Mouse (Mus musculus): ENCODE results near the gene Gas7. TPM values are rescaled to one million over a fixed set of nuclear protein-coding genes. Genes with fewer than 3 reads are reported as not detected.
A peak's percentile ranks its signal among the peaks of the same experiment; 100 is the strongest.

Gas7 gene
- polyA plus RNA-seq, 1 experiment from 2014 or later, result 5.4 TPM

DNA sequence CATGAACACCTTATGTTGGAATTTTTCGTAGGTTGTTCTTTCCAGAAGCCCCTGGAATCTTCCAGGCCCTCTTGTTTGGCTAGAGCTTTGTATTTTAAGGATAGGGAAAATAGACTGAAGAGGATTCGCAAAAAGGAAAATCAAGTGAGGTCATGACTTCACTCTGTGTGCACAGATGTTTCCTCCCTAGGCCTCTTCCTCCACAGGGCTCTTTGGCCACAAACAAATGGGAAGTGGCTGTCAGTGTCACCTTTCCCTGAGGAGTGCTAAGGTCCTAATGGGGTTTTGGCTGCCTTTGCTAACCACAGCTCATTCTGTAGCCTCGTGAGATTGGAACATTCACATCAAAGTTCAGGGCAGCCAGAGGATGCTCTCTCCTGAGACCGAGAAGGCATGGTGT, 122.8 kb downstream of the Gas7 start:
- no peak overlapping the region for H3K4me3 ChIP-seq (ENCODE audit: low read depth, low read length)
- no peak overlapping the region for H3K27ac ChIP-seq (ENCODE audit: low read depth, low read length)
- H3K4me2 ChIP-seq, result no peak overlapping the region
- no peaks in the 10 kb centered on the region for H3K9me3 ChIP-seq (replicated peaks; ENCODE audit: control insufficient read depth, low read length)
- H3K27me3 ChIP-seq (ENCODE audit: control insufficient read depth, insufficient read depth, low read length), result no peaks in the 10 kb centered on the region
- H3K9ac ChIP-seq (ENCODE audit: low read depth, low read length), result no peak overlapping the region
- WGBS (ENCODE audit: insufficient replicate concordance), result 45% methylated on average over 4 of the region's 4 CpGs
- no peaks in the 10 kb centered on the region for H3K36me3 ChIP-seq (ENCODE audit: control insufficient read depth, insufficient read depth, low read length)
- no peak for ATAC-seq (replicated peaks; ENCODE audit: insufficient number of reproducible peaks, low FRiP score, low TSS enrichment)
- H3K4me1 ChIP-seq (ENCODE audit: control insufficient read depth, insufficient read depth, low read length), result peaks cover 21% of the 10 kb centered on the region

DNA sequence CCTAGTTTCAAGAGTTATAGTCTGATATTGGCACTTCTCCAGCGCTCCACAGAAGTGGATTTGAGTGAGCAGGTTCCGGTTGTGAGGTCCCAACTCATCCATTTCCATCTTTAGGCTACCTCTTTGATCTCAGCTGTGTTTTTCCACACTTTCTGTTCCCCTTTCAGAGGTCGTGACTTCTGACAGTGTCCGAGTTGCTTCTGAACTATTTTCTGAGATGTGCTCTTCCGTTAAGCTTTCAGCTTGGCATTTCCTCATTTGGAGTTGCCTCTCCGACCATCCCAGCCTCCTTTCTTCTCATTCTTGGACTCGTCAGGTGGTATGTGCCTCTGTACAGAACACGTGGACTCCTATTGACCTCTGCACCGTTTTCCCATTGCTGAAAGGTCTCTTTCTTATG, 123.9 kb downstream of the Gas7 start:
- Histone ChIP-seq H3K4me3 (ENCODE audit: low read depth, low read length) (no peak overlapping the region), H3K4me1 (ENCODE audit: control insufficient read depth, insufficient read depth, low read length) (peaks cover 21% of the 10 kb centered on the region), H3K9me3 (replicated peaks; ENCODE audit: control insufficient read depth, low read length) (no peaks in the 10 kb centered on the region), H3K27me3 (ENCODE audit: control insufficient read depth, insufficient read depth, low read length) (no peaks in the 10 kb centered on the region), H3K9ac (ENCODE audit: low read depth, low read length) (no peak overlapping the region), H3K27ac (ENCODE audit: low read depth, low read length) (no peak overlapping the region), H3K36me3 (ENCODE audit: control insufficient read depth, insufficient read depth, low read length) (no peaks in the 10 kb centered on the region), H3K4me2 (no peak overlapping the region)
- WGBS (ENCODE audit: insufficient replicate concordance), result 66% methylated on average over 9 of the region's 9 CpGs
- no peak for ATAC-seq (replicated peaks; ENCODE audit: insufficient number of reproducible peaks, low FRiP score, low TSS enrichment)

DNA sequence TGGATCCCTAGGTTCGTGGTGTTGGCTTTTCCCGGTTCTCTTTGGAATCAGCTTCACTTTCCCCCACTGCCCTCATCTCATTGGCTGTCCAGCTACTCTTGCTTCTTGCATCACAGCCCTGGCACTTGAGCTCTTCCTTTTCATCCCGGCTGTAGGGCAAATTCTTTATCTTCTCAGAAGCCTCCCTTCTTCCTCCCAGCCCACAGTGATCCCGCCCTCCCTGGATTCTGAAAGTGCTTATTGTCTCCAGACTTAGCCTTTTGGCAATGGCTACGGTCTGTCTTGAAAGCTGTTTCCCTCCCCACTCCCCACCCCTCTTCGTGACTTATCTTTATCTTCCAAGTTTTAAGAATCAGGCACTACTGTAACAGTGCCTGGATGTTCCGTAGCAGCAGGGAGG, 126.3 kb downstream of the Gas7 start:
- Histone ChIP-seq H3K4me1 (ENCODE audit: control insufficient read depth, insufficient read depth, low read length) (peaks cover 21% of the 10 kb centered on the region), H3K4me2 (no peak overlapping the region), H3K27me3 (ENCODE audit: control insufficient read depth, insufficient read depth, low read length) (no peaks in the 10 kb centered on the region), H3K4me3 (ENCODE audit: low read depth, low read length) (no peak overlapping the region), H3K36me3 (ENCODE audit: control insufficient read depth, insufficient read depth, low read length) (no peaks in the 10 kb centered on the region), H3K27ac (ENCODE audit: low read depth, low read length) (no peak overlapping the region), H3K9me3 (replicated peaks; ENCODE audit: control insufficient read depth, low read length) (no peaks in the 10 kb centered on the region), H3K9ac (ENCODE audit: low read depth, low read length) (no peak overlapping the region)
- ATAC-seq (replicated peaks; ENCODE audit: insufficient number of reproducible peaks, low FRiP score, low TSS enrichment), result no peak; the same call in 1 of the 2 replicates
- WGBS (ENCODE audit: insufficient replicate concordance), result 35% methylated on average over 7 of the region's 7 CpGs

DNA sequence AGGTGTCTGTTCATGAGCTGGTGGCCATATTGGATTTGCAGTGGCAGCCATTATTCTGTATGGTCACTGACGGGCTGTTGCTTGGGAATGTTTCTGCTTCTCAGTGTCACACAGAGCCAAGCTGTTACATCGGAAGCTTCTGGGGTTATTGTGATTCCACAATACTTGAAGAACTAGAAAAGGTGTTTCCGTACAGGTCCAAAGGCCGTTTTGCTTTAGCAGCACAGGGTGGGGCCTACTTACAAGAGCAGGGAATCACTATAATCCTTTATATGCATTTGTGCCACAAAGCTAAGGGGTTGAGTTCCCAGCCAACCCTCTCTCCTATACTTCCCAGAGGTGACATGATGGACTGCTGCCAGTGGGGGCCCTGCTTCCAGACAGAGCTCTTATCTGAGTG, 127.3 kb downstream of the Gas7 start:
- no peaks in the 10 kb centered on the region for H3K9me3 ChIP-seq (replicated peaks; ENCODE audit: control insufficient read depth, low read length)
- no peaks in the 10 kb centered on the region for H3K27me3 ChIP-seq (ENCODE audit: control insufficient read depth, insufficient read depth, low read length)
- no peak overlapping the region for H3K9ac ChIP-seq (ENCODE audit: low read depth, low read length)
- no peak for ATAC-seq (replicated peaks; ENCODE audit: insufficient number of reproducible peaks, low FRiP score, low TSS enrichment)
- 0 out of 2 replicates have a peak overlapping the region, but pooled peaks have one; percentile 15 for H3K27ac ChIP-seq (ENCODE audit: low read depth, low read length)
- H3K4me2 ChIP-seq, result no peak overlapping the region
- 92% methylated on average over 4 of the region's 4 CpGs for WGBS (ENCODE audit: insufficient replicate concordance)
- H3K36me3 ChIP-seq (ENCODE audit: control insufficient read depth, insufficient read depth, low read length), result no peaks in the 10 kb centered on the region
- H3K4me1 ChIP-seq (ENCODE audit: control insufficient read depth, insufficient read depth, low read length), result peaks cover 17% of the 10 kb centered on the region
- no peak overlapping the region for H3K4me3 ChIP-seq (ENCODE audit: low read depth, low read length)

DNA sequence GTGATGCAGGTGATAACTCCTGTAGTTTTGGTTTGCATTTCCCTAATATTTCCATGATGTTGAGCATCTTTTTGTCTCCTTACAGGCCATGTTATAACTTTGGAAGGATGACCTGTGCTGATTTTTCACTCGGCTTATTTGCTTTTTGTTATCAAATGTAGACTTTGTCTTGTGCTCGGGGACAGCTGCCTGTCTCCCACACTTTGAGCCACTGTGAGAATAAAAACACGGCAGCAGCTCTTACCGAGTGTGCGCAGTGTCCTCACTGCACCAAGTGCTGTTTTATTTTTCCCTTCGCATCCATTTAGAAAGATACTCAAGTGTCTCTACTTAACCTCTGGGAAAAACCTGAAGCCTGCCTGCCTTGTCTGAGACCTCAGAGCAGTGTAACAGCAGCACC, 129.8 kb downstream of the Gas7 start:
- peaks cover 7% of the 10 kb centered on the region for H3K4me1 ChIP-seq (ENCODE audit: control insufficient read depth, insufficient read depth, low read length)
- WGBS (ENCODE audit: insufficient replicate concordance), result 73% methylated on average over 6 of the region's 6 CpGs
- no peak overlapping the region for H3K27ac ChIP-seq (ENCODE audit: low read depth, low read length)
- no peaks in the 10 kb centered on the region for H3K27me3 ChIP-seq (ENCODE audit: control insufficient read depth, insufficient read depth, low read length)
- H3K4me3 ChIP-seq (ENCODE audit: low read depth, low read length), result no peak overlapping the region
- ATAC-seq (replicated peaks; ENCODE audit: insufficient number of reproducible peaks, low FRiP score, low TSS enrichment), result no peak
- no peak overlapping the region for H3K4me2 ChIP-seq
- no peaks in the 10 kb centered on the region for H3K9me3 ChIP-seq (replicated peaks; ENCODE audit: control insufficient read depth, low read length)
- H3K9ac ChIP-seq (ENCODE audit: low read depth, low read length), result no peak overlapping the region
- H3K36me3 ChIP-seq (ENCODE audit: control insufficient read depth, insufficient read depth, low read length), result no peaks in the 10 kb centered on the region

DNA sequence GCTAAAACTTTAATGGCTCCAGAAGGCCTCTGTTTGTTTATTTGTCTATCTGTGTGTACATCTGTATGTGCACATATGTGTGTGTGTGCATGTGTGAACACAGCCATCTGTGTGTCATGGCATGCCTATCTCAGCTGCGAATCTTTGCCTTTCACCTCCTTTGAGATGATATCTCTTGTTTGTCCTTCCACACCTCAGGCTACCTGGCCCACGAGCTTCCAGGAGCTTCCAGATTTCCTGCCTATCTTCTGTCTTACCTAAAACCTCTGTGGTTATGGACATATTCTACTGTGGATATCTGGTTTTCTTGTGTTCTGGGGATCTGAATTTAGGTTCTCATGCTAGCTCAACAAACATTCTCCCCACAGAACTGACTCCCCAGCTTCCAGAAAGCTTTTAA, 130.4 kb downstream of the Gas7 start:
- Histone ChIP-seq H3K27me3 (ENCODE audit: control insufficient read depth, insufficient read depth, low read length) (no peaks in the 10 kb centered on the region), H3K27ac (ENCODE audit: low read depth, low read length) (peak overlapping the region; percentile 37; the same call in 1 of the 2 replicates)
- WGBS (ENCODE audit: insufficient replicate concordance), result 81% methylated on average over 2 of the region's 2 CpGs

DNA sequence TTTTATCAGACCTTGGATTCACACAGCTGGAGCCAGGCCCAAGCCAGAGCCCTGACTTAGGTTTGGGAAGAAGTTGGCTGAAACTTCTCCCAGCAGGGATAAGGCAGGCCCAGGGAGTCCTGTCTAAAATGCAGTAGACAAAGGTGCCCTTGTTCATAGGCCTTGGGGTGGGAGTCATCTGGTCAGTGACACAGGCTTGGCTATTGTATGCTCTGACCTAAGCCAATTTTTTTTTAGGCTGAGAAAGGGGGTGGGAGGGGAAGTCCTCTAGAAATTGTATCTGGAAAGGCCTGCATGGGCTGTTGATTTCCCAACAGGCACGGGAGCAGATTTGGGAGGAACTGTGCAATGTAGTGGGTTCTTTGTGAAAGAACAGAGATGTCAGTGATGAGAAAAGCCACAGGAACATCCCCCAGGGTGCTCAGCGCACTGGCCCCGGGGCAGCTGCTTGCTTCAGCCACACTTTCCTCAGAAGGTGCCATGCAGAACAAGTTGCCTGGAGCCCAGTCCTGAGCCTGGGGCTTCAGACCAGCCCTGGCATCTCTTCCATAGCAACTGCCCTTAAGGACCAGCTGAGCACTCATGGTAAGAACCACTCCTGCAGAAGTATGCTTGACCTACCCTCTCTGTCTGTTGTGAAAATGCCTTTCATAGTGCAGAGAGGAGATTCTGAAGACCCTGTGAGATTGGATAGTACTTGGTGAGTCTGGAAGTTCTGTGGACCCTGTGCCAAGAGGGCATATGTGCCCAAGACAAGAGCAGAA, 131.2 kb downstream of the Gas7 start:
- Histone ChIP-seq H3K27me3 (ENCODE audit: control insufficient read depth, insufficient read depth, low read length) (no peaks in the 10 kb centered on the region), H3K36me3 (ENCODE audit: control insufficient read depth, insufficient read depth, low read length) (no peaks in the 10 kb centered on the region), H3K27ac (ENCODE audit: low read depth, low read length) (peak overlapping the region; percentile 54), H3K4me2 (no peak overlapping the region), H3K9ac (ENCODE audit: low read depth, low read length) (no peak overlapping the region), H3K4me1 (ENCODE audit: control insufficient read depth, insufficient read depth, low read length) (peaks cover 4% of the 10 kb centered on the region), H3K9me3 (replicated peaks; ENCODE audit: control insufficient read depth, low read length) (no peaks in the 10 kb centered on the region), H3K4me3 (ENCODE audit: low read depth, low read length) (no peak overlapping the region)
- WGBS (ENCODE audit: insufficient replicate concordance), result 56% methylated on average over 3 of the region's 3 CpGs
- ATAC-seq (replicated peaks; ENCODE audit: insufficient number of reproducible peaks, low FRiP score, low TSS enrichment), result peak; percentile 49; the same call in 1 of the 2 replicates

More for the DNA sequence above, 130.4 kb downstream of the Gas7 start:
- no peak overlapping the region for H3K9ac ChIP-seq (ENCODE audit: low read depth, low read length)
- no peaks in the 10 kb centered on the region for H3K9me3 ChIP-seq (replicated peaks; ENCODE audit: control insufficient read depth, low read length)
- H3K4me1 ChIP-seq (ENCODE audit: control insufficient read depth, insufficient read depth, low read length), result peaks cover 7% of the 10 kb centered on the region
- H3K4me2 ChIP-seq, result no peak overlapping the region
- H3K36me3 ChIP-seq (ENCODE audit: control insufficient read depth, insufficient read depth, low read length), result no peaks in the 10 kb centered on the region
- H3K4me3 ChIP-seq (ENCODE audit: low read depth, low read length), result no peak overlapping the region
- no peak for ATAC-seq (replicated peaks; ENCODE audit: insufficient number of reproducible peaks, low FRiP score, low TSS enrichment)

DNA sequence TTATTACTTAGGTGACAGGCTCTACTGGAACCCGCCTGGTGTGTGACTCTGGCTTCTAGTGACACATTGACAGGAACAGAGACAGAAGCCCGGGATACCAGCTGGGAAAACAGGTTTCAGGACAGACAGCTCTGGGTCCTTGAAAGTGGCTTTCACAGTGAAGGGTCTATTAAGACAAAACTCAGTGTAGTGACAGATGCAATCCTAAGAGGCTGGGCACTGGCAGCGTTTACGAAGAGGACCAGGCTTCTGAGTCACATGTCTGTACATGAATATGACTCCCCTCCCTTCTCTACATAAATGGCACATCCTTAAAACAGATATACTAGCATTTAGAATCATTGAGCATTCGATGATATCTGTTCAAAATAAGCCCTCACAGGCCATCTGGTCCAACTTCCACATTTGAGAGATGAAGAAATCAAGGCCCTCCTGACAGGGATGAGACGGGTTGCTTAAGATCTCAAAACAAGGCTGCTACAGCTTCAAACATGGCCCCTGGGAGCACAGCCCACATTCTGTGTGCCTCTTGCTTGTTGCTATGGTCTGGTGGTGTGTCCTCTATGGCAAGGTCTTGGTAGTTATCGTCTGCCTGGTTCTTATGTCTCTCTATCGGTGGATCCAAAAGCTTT, 133.1 kb downstream of the Gas7 start:
- no peaks in the 10 kb centered on the region for H3K4me1 ChIP-seq (ENCODE audit: control insufficient read depth, insufficient read depth, low read length)
- no peak for ATAC-seq (replicated peaks; ENCODE audit: insufficient number of reproducible peaks, low FRiP score, low TSS enrichment)
- WGBS (ENCODE audit: insufficient replicate concordance), result 72% methylated on average over 8 of the region's 8 CpGs
- H3K9ac ChIP-seq (ENCODE audit: low read depth, low read length), result no peak overlapping the region
- H3K36me3 ChIP-seq (ENCODE audit: control insufficient read depth, insufficient read depth, low read length), result no peaks in the 10 kb centered on the region
- H3K4me3 ChIP-seq (ENCODE audit: low read depth, low read length), result no peak overlapping the region
- no peaks in the 10 kb centered on the region for H3K9me3 ChIP-seq (replicated peaks; ENCODE audit: control insufficient read depth, low read length)
- H3K27me3 ChIP-seq (ENCODE audit: control insufficient read depth, insufficient read depth, low read length), result no peaks in the 10 kb centered on the region
- no peak overlapping the region for H3K4me2 ChIP-seq
- no peak overlapping the region for H3K27ac ChIP-seq (ENCODE audit: low read depth, low read length)

Data from heart, embryonic 11.5 days (tissue).